Mouse (Mus musculus) gastrocnemius, postnatal 36 days (tissue): ENCODE results near the gene Tnfrsf1b. TPM values are rescaled to one million over a fixed set of nuclear protein-coding genes. Genes with fewer than 3 reads are reported as not detected.

Source experiments
- DNase-seq, 2 experiments: peaks; one replicate each; pipeline ENCODE4 v3.0.0; 2022
- intact Hi-C: fragments of 180-260 bp; cut with DNase I; formaldehyde crosslinking; loops from one replicate; pipeline ENCODE4 v1.15.1; 2025
- total RNA-seq, 2 experiments: library from RNA; stranded (reverse); gene quantifications; 2 replicates each; pipeline ENCODE4 v1.2.3; 2021

Tnfrsf1b gene
- total RNA-seq, 2 experiments from 2014 or later = 2.5 to 3.1 TPM

GRCm38 (mm10) chr4:145222064-145222463, 24.6 kb downstream of the Tnfrsf1b start:
- intact Hi-C loops = no loop called here
- DNase-seq = no peak

DNA sequence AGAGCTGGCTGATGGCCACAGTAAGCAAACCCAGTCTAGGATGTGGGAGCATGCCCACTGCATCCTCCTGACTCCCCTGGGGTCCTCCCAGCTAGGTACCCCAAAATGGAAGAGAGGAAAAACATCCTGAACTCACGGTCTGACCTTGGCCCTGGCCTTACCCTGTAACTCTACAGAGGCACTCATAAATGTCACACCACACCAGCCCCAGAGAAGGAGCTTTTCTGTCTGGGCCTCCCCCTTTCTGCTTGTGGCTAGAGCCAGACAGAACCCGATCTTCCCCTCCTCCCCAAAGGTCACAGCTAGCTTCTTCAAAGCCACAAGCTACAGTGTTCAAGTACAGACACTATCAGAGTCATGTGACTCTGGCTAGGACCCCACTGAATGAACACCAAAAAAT, 25.3 kb downstream of the Tnfrsf1b start:
- no peak for DNase-seq
- intact Hi-C loops = no loop called here

- no peak for DNase-seq
- intact Hi-C loops = no loop called here
Measured at GRCm38 (mm10) chr4:145220001-145220400, 26.7 kb downstream of the Tnfrsf1b start.

DNA sequence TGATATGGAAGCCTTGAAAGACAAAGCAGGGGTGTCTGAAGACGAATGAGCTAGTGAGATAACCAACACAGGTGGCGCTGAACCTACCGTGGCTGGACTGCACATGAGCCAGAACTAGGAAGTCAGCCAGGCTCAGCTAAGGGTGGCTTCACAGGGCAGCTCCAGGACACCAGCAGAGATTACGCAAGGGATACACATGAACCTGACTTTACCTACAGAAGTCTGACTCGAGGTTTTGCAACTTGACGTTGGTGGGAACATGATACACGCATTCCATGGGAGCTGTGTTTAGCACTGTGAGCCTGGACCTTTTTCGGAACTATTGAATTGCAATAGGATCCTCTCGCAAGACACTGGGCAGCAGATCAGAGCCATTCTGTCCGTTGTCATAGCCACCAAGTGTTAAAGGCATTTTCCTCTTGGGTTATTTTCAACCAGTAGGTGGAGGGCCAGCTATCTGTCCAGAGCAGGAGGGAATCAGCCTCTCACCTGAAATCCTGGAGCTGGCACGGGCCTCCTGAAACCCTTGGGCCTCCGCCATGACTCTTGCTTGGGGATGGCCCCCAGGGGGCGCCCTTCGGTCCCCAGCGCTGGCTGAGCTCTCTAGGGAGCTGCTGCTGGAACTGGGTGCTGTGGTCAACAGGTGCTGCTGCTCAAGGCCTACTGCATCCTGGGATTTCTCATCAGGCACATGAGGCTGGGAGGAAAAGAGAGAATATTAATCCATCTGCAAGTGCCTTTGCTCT, 27.3 kb downstream of the Tnfrsf1b start:
- intact Hi-C loops = no loop called here
- DNase-seq = peak in 1 of 2 experiments; percentile 36

GRCm38 (mm10) chr4:145217837-145218236, 28.8 kb downstream of the Tnfrsf1b start:
- intact Hi-C loops = no loop called here

GRCm38 (mm10) chr4:145217046-145217445, 29.6 kb downstream of the Tnfrsf1b start:
- intact Hi-C loops = no loop called here
- DNase-seq = no peak

More at GRCm38 (mm10) chr4:145217837-145218236, 28.8 kb downstream of the Tnfrsf1b start:
- no peak for DNase-seq

GRCm38 (mm10) chr4:145215396-145215795, 31.3 kb downstream of the Tnfrsf1b start:
- no peak for DNase-seq
- intact Hi-C loops = loop anchor here (2.0 kb wide), 1 partner anchor 71 kb away; no protein-coding TSS in a partner anchor

- intact Hi-C loops = loop anchor here (2.0 kb wide), 1 partner anchor 72 kb away; no protein-coding TSS in a partner anchor
- DNase-seq = no peak
Measured at GRCm38 (mm10) chr4:145214786-145215174, 31.9 kb downstream of the Tnfrsf1b start.

- peak; percentile 93 to 98 for DNase-seq
- intact Hi-C loops = loop anchor here (2.0 kb wide), 1 partner anchor 73 kb away; no protein-coding TSS in a partner anchor
Measured at GRCm38 (mm10) chr4:145213999-145214785, 32.5 kb downstream of the Tnfrsf1b start.

DNA sequence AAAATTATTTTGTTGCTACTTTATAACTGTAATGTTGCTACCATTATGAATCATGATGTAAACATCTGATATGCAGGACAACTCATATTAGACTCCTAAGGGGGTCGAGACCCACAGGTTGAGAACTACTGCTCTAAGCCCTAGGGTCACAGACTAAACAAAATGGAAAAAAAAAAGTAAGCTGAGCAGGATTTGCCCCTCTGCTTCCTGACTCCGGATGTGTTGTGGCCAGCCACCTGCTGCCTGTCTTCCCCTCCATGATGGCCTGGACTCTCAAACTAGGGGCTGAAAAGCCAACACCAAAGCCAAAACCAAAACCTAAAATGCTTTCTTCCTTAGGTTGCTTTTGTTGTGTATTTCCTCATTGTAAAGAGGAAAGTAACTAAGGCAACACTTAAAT, 35.6 kb downstream of the Tnfrsf1b start:
- intact Hi-C loops = no loop called here
- DNase-seq = no peak

GRCm38 (mm10) chr4:145210564-145210963, 36.1 kb downstream of the Tnfrsf1b start:
- DNase-seq = no peak
- intact Hi-C loops = no loop called here

DNA sequence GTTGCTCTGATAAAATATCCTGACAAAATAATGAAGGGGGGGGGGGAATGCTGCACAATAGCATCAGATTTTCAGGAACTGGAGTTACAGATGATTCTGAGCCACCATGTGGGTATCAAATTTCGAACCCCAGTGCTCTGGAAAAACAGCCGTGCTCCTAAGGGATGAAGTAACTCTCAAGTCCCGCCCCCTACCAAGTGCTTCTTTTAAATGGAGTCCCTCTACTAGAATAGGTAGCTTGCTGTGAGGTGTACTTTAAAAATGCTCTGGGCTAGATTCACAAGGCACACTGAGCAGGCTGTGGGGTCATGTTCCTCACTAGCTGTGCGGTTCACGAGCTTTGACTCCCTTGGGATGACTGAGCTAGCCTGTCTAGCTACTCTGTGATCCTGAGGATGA, 37.0 kb downstream of the Tnfrsf1b start:
- intact Hi-C loops = no loop called here

DNA sequence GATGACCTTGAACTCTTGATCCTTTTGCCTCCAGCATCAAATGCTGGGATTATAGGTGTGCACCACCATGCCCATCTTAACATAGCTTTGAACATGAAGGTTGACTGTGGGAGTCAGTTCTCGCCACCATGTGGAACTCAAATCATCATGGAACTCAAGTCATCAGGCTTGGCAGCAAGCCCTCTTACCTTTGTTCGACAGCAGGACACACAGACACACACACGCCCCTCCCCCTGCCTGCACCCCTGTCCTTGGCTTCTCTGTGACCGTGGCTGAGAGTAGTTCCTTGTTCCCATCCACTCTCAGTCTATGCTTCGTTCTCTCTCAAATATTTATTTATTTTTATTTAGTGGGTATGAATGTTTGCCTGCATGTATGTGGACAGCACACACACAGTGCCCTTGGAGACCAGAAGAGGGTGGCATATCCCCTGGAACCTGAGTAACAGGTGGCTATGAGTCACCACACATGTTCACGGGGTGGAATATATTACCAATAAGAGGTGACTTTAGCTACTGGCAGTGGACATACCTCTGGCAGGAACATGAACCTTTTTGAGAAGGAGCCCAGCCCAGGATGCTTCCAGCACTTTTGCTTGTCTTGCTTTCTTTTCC, 37.5 kb downstream of the Tnfrsf1b start:
- DNase-seq = no peak
- intact Hi-C loops = no loop called here

More for the DNA sequence above, 37.0 kb downstream of the Tnfrsf1b start:
- DNase-seq = no peak

GRCm38 (mm10) chr4:145207718-145208371, 38.8 kb downstream of the Tnfrsf1b start:
- DNase-seq = no peak
- intact Hi-C loops = no loop called here

GRCm38 (mm10) chr4:145204779-145205178, 41.9 kb downstream of the Tnfrsf1b start:
- DNase-seq = no peak
- intact Hi-C loops = no loop called here

- intact Hi-C loops = no loop called here
- no peak for DNase-seq
Measured at GRCm38 (mm10) chr4:145203305-145203704, 43.4 kb downstream of the Tnfrsf1b start.

DNA sequence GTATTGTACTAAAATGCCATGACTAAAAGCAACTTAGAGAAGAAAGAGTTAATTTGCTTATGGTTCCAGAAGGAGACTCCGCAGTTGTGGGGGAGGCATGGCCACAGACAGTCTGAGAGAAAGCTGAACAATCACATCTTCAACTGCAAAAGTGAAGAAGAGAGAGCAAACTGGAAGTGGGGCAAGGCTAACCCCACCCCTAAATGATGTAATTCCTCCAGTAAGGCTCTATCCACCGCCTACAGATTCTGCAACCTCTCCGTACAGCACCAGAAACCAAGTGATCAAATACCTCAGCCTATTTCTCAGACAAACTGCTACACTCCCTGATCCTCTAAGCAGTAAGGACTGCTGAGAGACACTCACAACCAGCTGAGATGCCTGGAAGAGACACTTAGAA, 45.2 kb downstream of the Tnfrsf1b start:
- intact Hi-C loops = no loop called here

DNA sequence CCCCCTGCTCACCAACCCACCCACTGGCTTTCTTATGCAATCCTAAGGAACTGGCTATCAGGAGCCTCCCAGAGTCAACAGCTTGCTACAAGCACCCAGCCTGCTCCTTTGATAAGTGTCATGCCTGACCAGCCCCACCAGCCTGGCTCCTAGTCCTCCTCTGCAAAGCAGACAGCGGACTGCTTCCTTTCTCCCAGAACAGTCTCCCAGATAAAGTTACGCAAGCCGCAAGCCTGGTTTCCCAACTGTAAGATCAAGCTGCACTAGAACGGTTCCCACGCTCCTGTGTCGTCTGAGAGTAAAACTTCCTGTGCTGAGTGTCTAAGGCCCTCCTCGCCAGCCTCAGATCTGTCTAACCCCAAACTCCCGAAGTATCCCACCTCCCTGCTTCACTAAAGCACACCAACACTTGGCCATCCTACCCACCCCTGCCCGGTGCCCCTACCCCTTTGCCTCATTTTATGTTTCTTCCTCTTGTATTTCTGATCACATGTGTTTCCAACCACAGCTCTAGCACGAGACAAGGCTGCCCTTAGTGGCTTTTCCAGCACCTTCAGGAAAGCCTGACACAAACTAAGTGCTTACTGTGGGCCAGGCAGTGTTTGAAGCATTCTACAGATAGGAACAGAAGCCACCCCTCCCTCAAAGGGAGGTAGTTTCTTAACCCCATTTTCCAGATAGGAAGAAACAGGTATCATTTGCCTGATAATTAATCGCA, 46.5 kb downstream of the Tnfrsf1b start:
- intact Hi-C loops = no loop called here
- DNase-seq = peak in 1 of 2 experiments; percentile 34

More for the DNA sequence above, 45.2 kb downstream of the Tnfrsf1b start:
- no peak for DNase-seq

DNA sequence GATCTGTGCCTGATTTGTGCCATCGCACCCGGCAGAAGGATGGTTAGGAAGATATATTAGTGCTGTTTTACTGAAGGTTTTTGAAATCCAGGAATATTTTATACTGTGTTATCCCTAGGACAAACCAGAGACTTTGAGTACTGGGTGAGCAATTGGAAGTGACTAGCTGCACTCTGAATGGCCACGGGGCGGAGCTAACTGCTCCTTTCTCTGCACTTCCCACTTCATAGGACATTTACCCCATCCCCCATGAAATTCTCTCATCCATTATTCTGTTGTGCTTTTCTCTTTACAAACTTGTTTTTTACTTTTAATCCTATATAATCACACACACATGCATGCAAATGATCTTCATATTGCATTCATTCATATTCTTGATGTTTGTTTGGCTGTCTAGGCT, 50.1 kb downstream of the Tnfrsf1b start:
- intact Hi-C loops = no loop called here
- DNase-seq = no peak

DNA sequence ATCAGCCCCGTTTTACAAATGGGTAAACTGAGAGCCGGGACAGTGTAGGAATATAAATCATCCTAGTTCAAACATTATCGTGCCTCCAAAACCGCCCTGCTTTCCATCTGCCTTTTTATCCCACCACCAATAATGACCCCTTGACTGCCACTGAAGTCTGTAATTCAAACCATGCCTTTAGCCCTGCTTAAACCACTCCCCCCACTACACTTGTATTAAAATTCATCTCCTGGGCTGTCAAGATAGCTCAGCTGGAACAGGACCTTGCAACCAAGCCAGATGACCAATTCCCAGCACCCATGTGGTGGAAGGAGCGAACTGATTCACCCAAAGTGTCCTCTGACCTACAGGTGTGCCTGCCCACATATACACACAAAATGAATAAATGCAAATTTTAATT, 51.5 kb downstream of the Tnfrsf1b start:
- DNase-seq = no peak
- intact Hi-C loops = no loop called here
